Mouse (Mus musculus) embryonic facial prominence, embryonic 13.5 days (tissue): ENCODE results near the gene Olfr1391. TPM values are rescaled to one million over a fixed set of nuclear protein-coding genes. Genes with fewer than 3 reads are reported as not detected.
"Not testable (repeated sequence)": the region's sequence is repeated elsewhere in the genome, so short reads cannot be mapped to it uniquely, and the experiment has no call there.

Experiments used
- ATAC-seq: fragments of 200-750 bp; cut with Nextera tagmentation; 2 replicates; pipeline ENCODE4 v1.8.0; 2017; ENCODE audit warnings: low read depth; ENCODE audit not compliant: insufficient number of reproducible peaks, insufficient read depth, low FRiP score, low TSS enrichment
- H3K27ac ChIP-seq: fragments of 300-500 bp; sonication (generic); 2 replicates; pipeline ENCODE4 v1.5.1; 2015; ENCODE audit warnings: moderate library complexity, mild to moderate bottlenecking, inconsistent platforms
- H3K27me3 ChIP-seq: fragments of 300-500 bp; sonication (generic); 2 replicates; pipeline ENCODE4 v1.6.1; 2015; ENCODE audit warnings: mild to moderate bottlenecking, inconsistent platforms
- H3K36me3 ChIP-seq: fragments of 300-500 bp; sonication (generic); 2 replicates; pipeline ENCODE4 v1.6.1; 2015; ENCODE audit warnings: mild to moderate bottlenecking, inconsistent platforms
- H3K4me1 ChIP-seq: fragments of 300-500 bp; sonication (generic); 2 replicates; pipeline ENCODE4 v1.6.1; 2015; ENCODE audit warnings: inconsistent platforms
- H3K4me2 ChIP-seq: fragments of 300-500 bp; sonication (generic); 2 replicates; pipeline ENCODE4 v1.6.1; 2015; ENCODE audit warnings: moderate library complexity, mild to moderate bottlenecking, inconsistent platforms
- H3K4me3 ChIP-seq: fragments of 300-500 bp; sonication (generic); 2 replicates; pipeline ENCODE4 v1.5.1; 2015; ENCODE audit warnings: mild to moderate bottlenecking, inconsistent platforms
- H3K9ac ChIP-seq: fragments of 300-500 bp; sonication (generic); 2 replicates; pipeline ENCODE4 v1.6.1; 2015; ENCODE audit warnings: mild to moderate bottlenecking, inconsistent platforms
- H3K9me3 ChIP-seq: fragments of 300-500 bp; sonication (generic); 2 replicates; pipeline ENCODE4 v1.6.1; 2016; ENCODE audit warnings: inconsistent platforms
- WGBS: fragments of 180-500 bp; shearing (Covaris S2); methylation state at CpG from one replicate; pipeline ENCODE4 v1.1.7; 2015; ENCODE audit warnings: mixed read lengths; 5-methylcytosine and 5-hydroxymethylcytosine counted together
- polyA plus RNA-seq: library from polyadenylated mRNA; unstranded; fragments of >200 nt; fragmentation: Nextera tagmentation; extraction: Ambion mirVana; gene quantifications from 2 replicates; pipeline ENCODE4 v1.2.1, GENCODE M21; 2015

Gene Olfr1391
- polyA plus RNA-seq = 0.10 TPM in 1 of 2 replicates, not detected in the other

DNA sequence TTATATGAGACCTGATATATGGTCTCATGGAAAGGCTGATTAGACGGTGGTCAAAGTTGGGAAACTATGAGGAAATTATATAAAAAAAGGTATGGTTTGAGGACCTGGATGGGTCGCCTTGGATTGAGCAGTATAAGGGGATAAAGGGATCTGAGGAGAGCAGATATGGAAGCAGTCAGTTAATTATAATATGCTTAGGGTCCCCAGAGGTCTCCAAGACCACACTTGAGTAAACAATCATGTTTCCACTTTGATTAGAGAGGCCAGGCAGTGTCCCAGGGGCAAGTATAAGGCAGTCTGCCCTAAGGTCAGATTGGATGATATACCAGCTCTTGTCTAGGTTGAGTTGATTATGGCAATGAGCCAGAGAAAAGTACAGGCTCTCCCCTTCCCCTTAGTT lies at the start of gene Olfr1391:
Olfr1391 (plus strand) TSS at position 301 of the 400 bp plus-strand sequence.
- H3K27me3 ChIP-seq = no peaks in the 10 kb centered on the region
- H3K4me3 ChIP-seq = no peak within 1 kb of the TSS
- no peak within 1 kb of the TSS for H3K4me2 ChIP-seq
- WGBS = 69% methylated on average over 2 of the region's 2 CpGs
- H3K4me1 ChIP-seq = no peaks in the 10 kb centered on the region
- ATAC-seq = no peak
- H3K9me3 ChIP-seq = no peaks in the 10 kb centered on the region
- H3K36me3 ChIP-seq = no peaks in the 10 kb centered on the region
- no peak within 1 kb of the TSS for H3K9ac ChIP-seq
- H3K27ac ChIP-seq = no peak within 1 kb of the TSS

DNA sequence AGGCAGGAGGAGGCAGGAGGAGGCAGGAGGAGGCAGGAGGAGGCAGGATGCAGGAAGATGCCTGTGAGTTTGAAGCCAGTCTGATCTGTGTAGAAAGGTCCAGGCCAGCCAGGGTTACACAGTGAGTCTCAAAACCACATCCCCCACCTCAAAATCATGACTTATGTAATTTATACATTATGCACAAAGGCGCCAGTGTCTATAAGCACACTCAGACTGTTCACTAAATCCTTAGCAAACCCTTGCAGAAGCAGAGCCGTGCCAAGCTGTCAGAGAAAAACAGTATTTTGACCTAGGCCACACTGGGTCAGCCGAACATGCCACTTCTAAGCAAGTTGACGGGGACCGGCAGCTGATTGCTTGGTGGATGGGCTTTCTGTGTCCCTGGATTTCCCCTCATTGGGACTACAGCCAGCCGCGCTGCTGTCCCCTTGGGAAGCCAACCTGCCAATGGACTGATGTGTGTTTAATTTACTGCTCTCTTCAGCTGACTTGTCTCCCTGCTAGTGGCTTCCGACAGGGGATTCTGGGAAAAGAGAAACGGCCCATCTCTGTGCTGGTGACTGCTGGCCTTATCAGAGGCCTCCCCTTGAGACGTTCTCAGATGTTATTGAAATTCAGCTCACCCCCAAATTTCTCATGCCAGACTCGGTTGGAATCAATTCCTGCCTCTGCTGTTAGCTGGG lies 48.6 kb upstream of the Olfr1391 start:
- no peaks in the 10 kb centered on the region for H3K27me3 ChIP-seq
- H3K9ac ChIP-seq = no peak overlapping the region; the same call in 1 of the 2 replicates
- 67% methylated on average over 11 of the region's 11 CpGs for WGBS
- ATAC-seq = no peak
- no peaks in the 10 kb centered on the region for H3K36me3 ChIP-seq
- H3K4me1 ChIP-seq = no peaks in the 10 kb centered on the region
- no peaks in the 10 kb centered on the region for H3K9me3 ChIP-seq
- H3K4me3 ChIP-seq = no peak overlapping the region
- no peak overlapping the region for H3K27ac ChIP-seq
- no peak overlapping the region for H3K4me2 ChIP-seq

DNA sequence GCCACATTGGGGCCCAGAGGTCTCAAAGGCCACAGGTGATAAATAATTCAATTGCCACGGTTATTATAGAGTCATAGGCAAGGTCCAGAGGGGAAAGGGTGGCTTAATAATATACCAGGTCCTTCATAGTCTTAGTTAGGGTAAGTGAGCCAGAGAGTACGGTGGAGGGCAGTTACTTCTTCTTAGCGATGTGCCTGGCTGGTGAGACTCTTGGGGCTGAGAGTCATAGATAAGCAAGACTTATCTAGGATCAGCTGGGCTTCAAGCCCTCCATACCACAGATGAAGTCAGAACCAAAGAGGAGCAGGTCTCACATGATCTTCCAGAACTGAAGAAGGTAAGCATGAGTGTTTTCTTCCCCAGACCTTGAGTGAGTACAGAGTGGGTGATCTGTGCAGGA lies 44.3 kb upstream of the Olfr1391 start, which contains the start of gene Olfr1393:
Olfr1393 (plus strand) TSS at position 83 of the 400 bp plus-strand sequence.
- Histone ChIP-seq H3K27me3 (no peaks in the 10 kb centered on the region), H3K9ac (no peak within 1 kb of the TSS), H3K4me1 (no peaks in the 10 kb centered on the region), H3K9me3 (no peaks in the 10 kb centered on the region), H3K4me2 (no peak within 1 kb of the TSS), H3K27ac (no peak within 1 kb of the TSS), H3K36me3 (no peaks in the 10 kb centered on the region), H3K4me3 (no peak within 1 kb of the TSS)
- 85% methylated on average over 3 of the region's 3 CpGs for WGBS
- ATAC-seq = no peak

DNA sequence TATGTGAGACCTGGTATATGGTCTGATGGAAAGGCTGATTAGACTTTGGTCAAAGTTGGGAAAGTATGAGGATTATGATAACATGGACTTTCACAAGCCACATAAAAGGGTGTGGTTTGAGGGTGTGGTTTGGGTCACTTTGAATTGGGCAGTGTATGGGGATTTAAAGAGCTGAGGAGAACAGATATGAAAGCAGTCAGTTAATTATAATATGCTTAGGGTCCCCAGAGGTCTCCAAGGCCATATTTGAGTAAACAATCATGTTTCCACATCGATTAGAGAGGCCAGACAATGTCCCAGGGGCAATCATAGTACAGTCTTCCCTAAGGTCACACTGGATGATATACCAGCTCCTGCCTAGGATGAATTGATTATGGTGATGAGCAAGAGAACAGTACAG lies 37.6 kb upstream of the Olfr1391 start, which contains the start of gene Olfr1392:
Olfr1392 (plus strand) TSS at position 301 of the 400 bp plus-strand sequence.
- not testable (repeated sequence) for H3K4me3 ChIP-seq, H3K4me1 ChIP-seq, H3K4me2 ChIP-seq, H3K36me3 ChIP-seq, H3K9me3 ChIP-seq, ATAC-seq, H3K27me3 ChIP-seq, H3K9ac ChIP-seq, H3K27ac ChIP-seq
- WGBS = 47% methylated on average over 1 of the region's 1 CpGs

DNA sequence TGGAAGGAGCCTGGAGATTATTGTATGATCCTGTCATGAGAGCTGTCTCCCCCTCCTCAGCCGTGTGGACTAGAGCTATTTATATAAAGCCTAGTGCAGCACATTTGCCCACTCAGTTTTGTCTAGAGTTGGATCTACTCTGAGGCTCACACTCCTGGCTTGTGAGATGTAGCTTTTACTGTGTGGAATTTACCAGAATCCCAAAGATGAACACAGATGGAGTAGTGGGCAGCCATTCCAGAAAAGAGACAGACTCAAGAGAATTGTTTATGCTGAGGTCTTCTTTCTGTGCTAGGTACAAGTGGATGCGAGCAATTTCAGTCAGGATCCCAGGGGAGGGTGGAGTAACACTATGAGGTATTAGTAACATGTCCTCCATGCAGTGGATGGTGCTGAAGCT lies 35.3 kb upstream of the Olfr1391 start:
- Histone ChIP-seq H3K9me3 (no peaks in the 10 kb centered on the region), H3K27me3 (no peaks in the 10 kb centered on the region), H3K4me2 (no peak overlapping the region), H3K27ac (no peak overlapping the region), H3K36me3 (no peaks in the 10 kb centered on the region), H3K4me1 (no peaks in the 10 kb centered on the region), H3K9ac (no peak overlapping the region), H3K4me3 (no peak overlapping the region)
- no peak for ATAC-seq
- 69% methylated on average over 2 of the region's 2 CpGs for WGBS

DNA sequence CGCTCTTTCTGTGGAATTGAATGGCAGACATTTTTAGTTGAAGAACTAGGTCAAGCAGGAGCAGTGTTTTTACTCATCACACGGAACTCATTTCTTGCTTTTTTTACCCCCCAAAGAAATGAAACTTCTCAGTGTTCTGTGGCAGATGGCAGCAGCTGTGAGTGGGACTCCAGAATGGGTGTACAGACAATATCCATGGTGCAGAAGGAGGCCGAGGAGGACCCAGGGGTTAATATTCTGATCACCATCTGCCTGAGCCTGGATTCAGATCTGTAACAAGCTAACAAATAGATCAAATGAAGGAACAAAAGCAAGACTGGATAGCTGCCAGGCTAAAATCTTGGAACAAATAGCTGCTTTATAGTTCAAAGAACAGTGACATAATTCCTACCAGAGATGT lies 29.8 kb upstream of the Olfr1391 start:
- Histone ChIP-seq H3K9ac (no peak overlapping the region), H3K4me1 (no peaks in the 10 kb centered on the region), H3K27ac (no peak overlapping the region), H3K4me2 (no peak overlapping the region), H3K9me3 (no peaks in the 10 kb centered on the region), H3K36me3 (no peaks in the 10 kb centered on the region), H3K4me3 (no peak overlapping the region), H3K27me3 (no peaks in the 10 kb centered on the region)
- WGBS = 74% methylated on average over 3 of the region's 3 CpGs
- no peak for ATAC-seq

DNA sequence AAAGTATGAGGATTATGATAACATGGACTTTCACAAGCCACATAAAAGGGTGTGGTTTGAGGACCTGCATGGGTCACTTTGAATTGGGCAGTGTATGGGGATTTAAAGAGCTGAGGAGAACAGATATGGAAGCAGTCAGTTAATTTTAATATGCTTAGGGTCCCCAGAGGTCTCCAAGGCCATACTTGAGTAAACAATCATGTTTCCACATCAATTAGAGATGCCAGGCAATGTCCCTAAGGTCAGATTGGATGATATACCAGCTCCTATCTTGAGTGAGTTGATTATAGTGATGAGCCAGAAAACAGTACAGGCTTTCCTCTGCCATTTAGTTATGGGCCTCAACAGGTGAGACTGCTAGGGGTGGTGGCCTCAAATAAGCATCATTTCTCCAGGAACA lies 18.1 kb upstream of the Olfr1391 start, which contains the start of gene Olfr10:
Olfr10 (plus strand) TSS at position 301 of the 400 bp plus-strand sequence.
- no peaks in the 10 kb centered on the region for H3K4me1 ChIP-seq
- no peaks in the 10 kb centered on the region for H3K9me3 ChIP-seq
- no peak within 1 kb of the TSS for H3K4me3 ChIP-seq
- no peaks in the 10 kb centered on the region for H3K27me3 ChIP-seq
- H3K27ac ChIP-seq = no peak within 1 kb of the TSS
- no peak within 1 kb of the TSS for H3K4me2 ChIP-seq
- H3K9ac ChIP-seq = no peak within 1 kb of the TSS
- no peaks in the 10 kb centered on the region for H3K36me3 ChIP-seq
- ATAC-seq = no peak

DNA sequence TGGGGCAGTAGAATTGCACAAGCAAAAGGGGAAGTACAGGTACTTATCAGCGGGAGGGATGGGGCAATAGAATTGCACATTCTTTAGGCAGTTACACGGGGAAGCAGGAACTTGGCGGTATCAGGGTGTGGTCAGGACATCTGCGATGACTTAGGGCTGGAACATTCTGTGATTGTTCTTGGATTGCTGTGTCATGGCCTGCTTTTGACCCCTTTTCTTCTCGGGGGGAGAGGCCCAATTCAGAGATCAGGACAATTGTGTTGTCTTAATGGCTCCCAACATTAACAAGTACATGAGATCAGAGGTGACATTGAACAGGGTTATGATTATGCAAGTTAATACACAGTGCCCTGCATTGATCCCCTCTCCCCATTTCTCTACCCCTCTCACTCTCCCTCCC lies 14.0 kb upstream of the Olfr1391 start:
- 82% methylated on average over 5 of the region's 5 CpGs for WGBS
- not testable (repeated sequence) for H3K27me3 ChIP-seq, H3K4me2 ChIP-seq, H3K9me3 ChIP-seq, ATAC-seq, H3K36me3 ChIP-seq, H3K4me1 ChIP-seq, H3K9ac ChIP-seq, H3K4me3 ChIP-seq, H3K27ac ChIP-seq

DNA sequence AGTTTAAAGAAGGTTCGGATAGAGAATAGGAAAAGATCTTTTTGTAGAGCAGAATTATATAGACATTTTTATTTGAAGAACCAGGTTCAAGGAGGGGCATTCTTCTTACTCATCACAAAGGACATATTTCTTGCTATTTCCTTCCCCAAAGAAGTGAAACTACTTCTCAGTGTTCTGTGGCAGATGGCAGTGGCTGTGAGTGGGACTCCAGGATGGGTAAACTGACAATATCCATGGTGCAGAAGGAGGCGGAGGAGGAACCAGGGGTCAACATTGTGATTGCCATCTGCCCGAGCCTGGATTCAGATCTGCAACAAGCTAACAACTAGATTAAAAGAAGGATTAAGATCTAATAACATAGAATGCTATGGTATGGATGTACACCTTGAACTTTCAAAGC lies 4.2 kb downstream of the Olfr1391 start:
- Histone ChIP-seq H3K4me1 (no peaks in the 10 kb centered on the region), H3K27me3 (no peaks in the 10 kb centered on the region), H3K36me3 (no peaks in the 10 kb centered on the region), H3K4me3 (no peak overlapping the region), H3K9me3 (no peaks in the 10 kb centered on the region), H3K4me2 (no peak overlapping the region), H3K9ac (no peak overlapping the region), H3K27ac (no peak overlapping the region)
- no peak for ATAC-seq
- WGBS = 77% methylated on average over 3 of the region's 3 CpGs

DNA sequence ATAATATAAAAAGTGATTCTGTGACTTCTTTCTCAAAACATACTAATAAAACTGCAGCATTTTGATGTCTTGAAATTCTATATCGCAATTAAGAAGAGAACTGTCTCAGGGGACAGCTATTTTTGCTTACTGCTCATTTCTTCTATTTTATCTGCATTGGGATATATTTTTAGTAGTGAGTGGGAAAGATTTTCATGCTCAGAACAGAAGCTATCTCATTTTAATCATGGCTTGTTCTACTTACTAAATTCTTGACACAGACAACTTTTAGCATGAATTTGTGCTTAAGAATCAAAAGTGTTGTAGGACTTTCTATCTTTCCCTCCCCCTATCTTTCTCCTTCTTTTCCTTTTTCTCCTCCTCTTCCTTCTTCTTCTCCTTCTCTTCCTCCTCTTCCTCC lies 7.1 kb downstream of the Olfr1391 start:
- Histone ChIP-seq H3K36me3 (no peaks in the 10 kb centered on the region), H3K9ac (no peak overlapping the region), H3K9me3 (no peaks in the 10 kb centered on the region), H3K4me2 (no peak overlapping the region), H3K27ac (no peak overlapping the region), H3K4me3 (no peak overlapping the region), H3K4me1 (no peaks in the 10 kb centered on the region), H3K27me3 (no peaks in the 10 kb centered on the region)
- 64% methylated on average over 1 of the region's 1 CpGs for WGBS
- ATAC-seq = no peak

DNA sequence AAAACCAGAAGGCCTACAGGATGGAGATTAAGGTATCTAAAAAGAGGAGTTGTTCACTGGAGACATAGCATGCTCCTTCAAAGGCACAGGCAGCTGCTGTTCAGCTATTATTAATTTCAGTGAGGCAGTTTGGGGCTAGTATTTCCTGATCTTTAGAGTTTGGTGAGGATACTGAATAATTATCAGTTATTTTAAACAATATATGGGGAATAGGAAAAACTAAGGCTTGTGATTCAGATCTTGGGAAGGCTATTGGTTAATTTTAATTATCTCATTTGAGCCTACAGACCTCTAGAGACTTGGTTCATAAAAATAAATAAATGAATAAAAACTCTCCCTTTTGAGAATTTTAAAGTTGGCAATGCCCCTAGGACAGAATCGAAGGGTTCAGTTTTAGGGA lies 12.3 kb downstream of the Olfr1391 start, which contains the start of gene Olfr1390:
Olfr1390 (plus strand) TSS at position 301 of the 400 bp plus-strand sequence.
- H3K4me1 ChIP-seq = no peaks in the 10 kb centered on the region
- ATAC-seq = no peak

DNA sequence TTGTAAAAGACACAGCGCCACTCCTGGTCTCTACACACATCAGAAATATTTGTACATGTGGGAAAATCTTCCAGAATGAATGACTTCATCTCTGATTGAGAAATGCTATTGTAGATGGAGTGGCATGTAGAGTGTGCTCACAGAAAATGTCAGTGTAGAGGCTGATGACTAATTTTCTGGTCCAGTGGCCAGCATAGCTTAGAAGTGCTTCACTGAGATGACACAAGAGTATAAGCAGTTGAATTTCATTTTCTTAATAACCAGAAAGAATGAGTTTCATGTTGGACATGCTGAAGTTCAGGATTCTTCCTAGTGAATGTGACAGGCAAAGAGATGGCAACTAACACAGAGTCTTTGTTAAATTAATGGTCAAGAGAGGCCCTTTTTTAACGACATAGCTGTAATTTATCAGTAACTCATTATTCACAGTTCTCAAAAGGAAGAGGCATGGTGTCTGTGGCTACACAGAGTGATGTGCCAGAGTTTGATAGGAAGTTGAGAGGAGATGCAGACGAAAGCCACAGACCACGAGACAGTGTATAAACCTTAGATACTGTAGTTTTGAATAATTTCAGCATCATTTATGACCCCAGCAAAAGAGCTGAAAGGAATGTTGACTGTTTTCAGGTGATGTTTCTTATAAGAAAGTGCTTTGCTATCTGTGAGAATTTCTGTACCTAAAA lies 14.7 kb downstream of the Olfr1391 start:
- 71% methylated on average over 4 of the region's 4 CpGs for WGBS
- ATAC-seq = no peak

More for the DNA sequence above, 12.3 kb downstream of the Olfr1391 start, which contains the start of gene Olfr1390:
- Histone ChIP-seq H3K27me3 (no peaks in the 10 kb centered on the region), H3K36me3 (no peaks in the 10 kb centered on the region), H3K4me2 (no peak within 1 kb of the TSS), H3K9ac (no peak within 1 kb of the TSS), H3K27ac (no peak within 1 kb of the TSS), H3K4me3 (no peak within 1 kb of the TSS), H3K9me3 (no peaks in the 10 kb centered on the region)
- 78% methylated on average over 1 of the region's 1 CpGs for WGBS

More for the DNA sequence above, 14.7 kb downstream of the Olfr1391 start:
- no peak overlapping the region for H3K9ac ChIP-seq
- no peak overlapping the region for H3K4me2 ChIP-seq
- H3K9me3 ChIP-seq = no peaks in the 10 kb centered on the region
- H3K4me3 ChIP-seq = no peak overlapping the region
- H3K27me3 ChIP-seq = no peaks in the 10 kb centered on the region
- no peaks in the 10 kb centered on the region for H3K36me3 ChIP-seq
- no peaks in the 10 kb centered on the region for H3K4me1 ChIP-seq
- H3K27ac ChIP-seq = no peak overlapping the region
